In the genomic region with DNA sequence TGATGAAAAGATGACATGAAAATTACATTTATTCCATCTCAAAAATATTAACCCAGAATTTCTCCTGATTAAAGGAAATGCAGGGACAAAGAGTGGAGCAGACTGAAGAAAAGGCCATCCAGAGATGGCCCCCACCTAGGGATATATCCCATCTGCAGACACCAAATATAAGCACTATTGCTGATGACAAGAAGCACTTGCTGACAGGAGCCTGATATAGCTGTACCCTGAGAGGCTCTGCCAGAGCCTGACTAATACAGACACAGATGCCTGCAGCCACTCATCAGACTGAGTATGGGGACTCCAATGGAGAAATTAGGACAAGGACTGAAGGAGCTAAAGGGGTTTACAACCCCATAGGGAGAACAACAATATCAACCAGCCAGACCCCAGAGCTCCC, we compare ENCODE assay signal across 23 mouse cellular contexts. TPM values are rescaled to one million over a fixed set of nuclear protein-coding genes. Genes with fewer than 3 reads are reported as not detected.
"Had no signal": no experiment of that assay in that cellular context is flagged by ENCODE, and none has a peak within 500 bp of the region (broad histone marks: within the 10 kb centered on the region; RNA-seq: fewer than 3 reads in every experiment).

No protein-coding gene starts in this region.

- H3K4me1 ChIP-seq: lung, embryonic 15.5 days; megakaryocyte, embryonic 14.5 days; midbrain, embryonic 13.5 days; midbrain, embryonic 15.5 days; neural tube, embryonic 12.5 days; stomach, embryonic 15.5 days had no signal

- H3K27me3 ChIP-seq: lung, embryonic 15.5 days; megakaryocyte, embryonic 14.5 days; midbrain, embryonic 13.5 days; midbrain, embryonic 15.5 days; neural tube, embryonic 12.5 days; stomach, embryonic 15.5 days had no signal

- H3K4me3 ChIP-seq: lung, embryonic 15.5 days; megakaryocyte, embryonic 14.5 days; midbrain, embryonic 13.5 days; midbrain, embryonic 15.5 days; neural tube, embryonic 12.5 days; stomach, embryonic 15.5 days had no signal

- H3K9me3 ChIP-seq: lung, embryonic 15.5 days; megakaryocyte, embryonic 14.5 days; midbrain, embryonic 13.5 days; midbrain, embryonic 15.5 days; neural tube, embryonic 12.5 days; stomach, embryonic 15.5 days had no signal

- H3K36me3 ChIP-seq: lung, embryonic 15.5 days; midbrain, embryonic 13.5 days; midbrain, embryonic 15.5 days; neural tube, embryonic 12.5 days; stomach, embryonic 15.5 days had no signal

- ATAC-seq: lung, postnatal 0 days; midbrain, embryonic 13.5 days; midbrain, embryonic 15.5 days had no signal

- H3K27ac ChIP-seq: lung, embryonic 15.5 days; macrophage; midbrain, embryonic 13.5 days; midbrain, embryonic 15.5 days; neural tube, embryonic 12.5 days; stomach, embryonic 15.5 days; stomach, postnatal 0 days had no signal

- DNase-seq: lung, adult 2 months; lung, postnatal 14 days; lung, postnatal 36 days; right cerebral cortex, postnatal 14 days; thymus, adult 2 months; thymus, postnatal 25 days; thymus, postnatal 4 days had no signal

- H3K4me2 ChIP-seq: lung, embryonic 15.5 days; midbrain, embryonic 11.5 days; midbrain, embryonic 13.5 days; midbrain, embryonic 15.5 days; neural tube, embryonic 12.5 days; stomach, embryonic 15.5 days had no signal

- H3K9ac ChIP-seq: lung, embryonic 15.5 days; midbrain, embryonic 13.5 days; midbrain, embryonic 15.5 days; neural tube, embryonic 12.5 days; stomach, embryonic 15.5 days had no signal

RNA-seq across cellular contexts. Expression of a gene that starts 5.2 kb away (rescaled TPM):
- total RNA-seq: megakaryocyte progenitor cell, adult 5-6 weeks; midbrain, postnatal 0 days; monocyte, adult 5-6 weeks; neutrophil, adult 5-6 weeks had no signal
- polyA plus RNA-seq: lung, adult 2 months; lung, embryonic 15.5 days; lung, postnatal 0 days; macrophage; midbrain, embryonic 11.5 days; midbrain, embryonic 13.5 days; midbrain, embryonic 15.5 days; midbrain, postnatal 0 days; neural tube, embryonic 12.5 days; neural tube, embryonic 14.5 days; thymus, adult 2 months; urinary bladder, adult 2 months had no signal
